Comparison of ENCODE assay signal across 13 mouse cellular contexts in the genomic region with DNA sequence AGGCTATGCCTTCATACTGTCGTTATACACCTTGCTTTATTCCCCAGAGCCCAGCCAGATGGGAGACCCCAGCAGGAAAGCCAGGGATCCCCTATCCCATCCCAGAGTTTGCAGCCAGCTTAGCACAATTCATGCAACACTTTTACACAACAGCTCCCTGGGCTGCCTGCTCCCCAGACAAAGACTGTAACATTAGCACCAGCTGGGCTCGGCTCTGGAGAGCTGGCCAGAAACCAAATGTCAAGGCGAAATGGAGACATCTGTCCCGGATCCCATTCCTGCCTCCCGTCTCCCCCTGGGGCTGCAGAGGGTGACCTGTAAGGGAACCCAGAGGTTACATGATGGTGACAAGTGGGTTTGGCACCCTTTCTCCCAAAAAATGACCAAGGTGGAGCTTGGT. TPM values are rescaled to one million over a fixed set of nuclear protein-coding genes. Genes with fewer than 3 reads are reported as not detected.
A peak's percentile ranks its signal among the peaks of the same experiment; 100 is the strongest.
DNase-seq lines count a peak whose midpoint lies in the region; ATAC-seq and TF ChIP-seq lines count a peak whose summit lies in the region.
"Had no signal": no experiment of that assay in that cellular context is flagged by ENCODE, and none has a peak within 500 bp of the region (broad histone marks: within the 10 kb centered on the region; RNA-seq: fewer than 3 reads in every experiment).

No protein-coding gene starts in this region.

- TF ChIP-seq CTCF in cerebellum, adult 2 months (IDR thresholded peaks at IDR 0.05; ENCODE audit: borderline replicate concordance, insufficient read depth, low read depth, low read length), result no peak

- peak; percentile 55; the same call in 1 of the 2 replicates for ATAC-seq in forebrain, embryonic 14.5 days
- ATAC-seq in forebrain, embryonic 13.5 days, result no peak
- ATAC-seq in embryonic facial prominence, embryonic 14.5 days (ENCODE audit: low read depth), result peak; percentile 34
- no peak for ATAC-seq in limb, embryonic 14.5 days (ENCODE audit: low FRiP score, low read depth)

- WGBS in forebrain, embryonic 14.5 days, result 42% methylated on average over 5 of the region's 5 CpGs
- 52% methylated on average over 5 of the region's 5 CpGs for WGBS in forebrain, embryonic 13.5 days
- 28% methylated on average over 5 of the region's 5 CpGs for WGBS in embryonic facial prominence, embryonic 14.5 days
- WGBS in limb, embryonic 14.5 days, result 33% methylated on average over 5 of the region's 5 CpGs
- WGBS in cerebellum, adult 2 months, result 9% methylated on average over 5 of the region's 5 CpGs

- no peak overlapping the region for H3K27ac ChIP-seq in forebrain, embryonic 14.5 days (ENCODE audit: low read depth, low read length)
- H3K27ac ChIP-seq in forebrain, embryonic 13.5 days, result no peak overlapping the region
- H3K27ac ChIP-seq in embryonic facial prominence, embryonic 14.5 days (replicated peaks; ENCODE audit: low read depth, low read length), result peak overlapping the region; percentile 13; the same call in 1 of the 2 replicates
- H3K27ac ChIP-seq in limb, embryonic 14.5 days (replicated peaks; ENCODE audit: low read depth, low read length), result no peak overlapping the region
- no peak overlapping the region for H3K27ac ChIP-seq in cerebellum, adult 2 months (ENCODE audit: insufficient read depth, low read length)
- H3K27ac ChIP-seq: hindbrain, embryonic 12.5 days; stomach, embryonic 15.5 days had no signal

- DNase-seq in forebrain, embryonic 14.5 days (ENCODE audit: low spot score), result peak; percentile 57
- DNase-seq in left cerebral cortex, adult 11 months (ENCODE audit: low spot score), result peak; percentile 21
- no peak for DNase-seq in left cerebral cortex, postnatal 14 days (ENCODE audit: low spot score in 2 of 2)
- peak; percentile 73 for DNase-seq in embryonic facial prominence, embryonic 14.5 days (ENCODE audit: low spot score)
- peak; percentile 22 for DNase-seq in limb, embryonic 14.5 days (ENCODE audit: low spot score)
- no peak for DNase-seq in cerebellum, adult 2 months
- no peak for DNase-seq in retina, embryonic 14.5 days (ENCODE audit: low spot score)
- DNase-seq: layer of hippocampus, postnatal 36 days had no signal

- H3K9ac ChIP-seq in forebrain, embryonic 14.5 days (ENCODE audit: low read length), result no peak overlapping the region
- no peak overlapping the region for H3K9ac ChIP-seq in forebrain, embryonic 13.5 days
- H3K9ac ChIP-seq in embryonic facial prominence, embryonic 14.5 days (ENCODE audit: low read depth, low read length), result no peak overlapping the region
- no peak overlapping the region for H3K9ac ChIP-seq in limb, embryonic 14.5 days (ENCODE audit: low read depth, low read length, severe bottlenecking)
- H3K9ac ChIP-seq: hindbrain, embryonic 12.5 days; stomach, embryonic 15.5 days had no signal

- H3K4me1 ChIP-seq in forebrain, embryonic 14.5 days (ENCODE audit: control insufficient read depth, insufficient read depth, low read length), result no peaks in the 10 kb centered on the region
- 0 out of 2 replicates have a peak, but pooled peaks cover 4% of the 10 kb centered on the region for H3K4me1 ChIP-seq in forebrain, embryonic 13.5 days
- peaks cover 32% of the 10 kb centered on the region for H3K4me1 ChIP-seq in embryonic facial prominence, embryonic 14.5 days (ENCODE audit: control insufficient read depth, insufficient read depth, low read length)
- H3K4me1 ChIP-seq in limb, embryonic 14.5 days (ENCODE audit: control insufficient read depth, insufficient read depth, low read length), result peaks cover 25% of the 10 kb centered on the region
- H3K4me1 ChIP-seq in cerebellum, adult 2 months (ENCODE audit: control insufficient read depth, insufficient read depth, low read length), result no peaks in the 10 kb centered on the region

- H3K36me3 ChIP-seq in forebrain, embryonic 14.5 days (ENCODE audit: control insufficient read depth, insufficient read depth, low read length), result no peaks in the 10 kb centered on the region
- H3K36me3 ChIP-seq in forebrain, embryonic 13.5 days (ENCODE audit: poor library complexity, severe bottlenecking), result no peaks in the 10 kb centered on the region
- no peaks in the 10 kb centered on the region for H3K36me3 ChIP-seq in embryonic facial prominence, embryonic 14.5 days (ENCODE audit: control insufficient read depth, insufficient read depth, low read length)
- no peaks in the 10 kb centered on the region for H3K36me3 ChIP-seq in limb, embryonic 14.5 days (ENCODE audit: control insufficient read depth, insufficient read depth, low read length)
- H3K36me3 ChIP-seq: hindbrain, embryonic 12.5 days; stomach, embryonic 15.5 days had no signal

- TF ChIP-seq POLR2A in limb, embryonic 14.5 days (IDR thresholded peaks at IDR 0.05; ENCODE audit: borderline replicate concordance, extremely low read depth, insufficient read depth, insufficient read length), result no peak
- TF ChIP-seq POLR2A in cerebellum, adult 2 months (IDR thresholded peaks at IDR 0.05; ENCODE audit: borderline replicate concordance, insufficient read depth, low read length), result no peak

- no peak overlapping the region for H3K4me3 ChIP-seq in forebrain, embryonic 14.5 days (ENCODE audit: low read depth, low read length)
- H3K4me3 ChIP-seq in forebrain, embryonic 13.5 days, result no peak overlapping the region
- no peak overlapping the region for H3K4me3 ChIP-seq in embryonic facial prominence, embryonic 14.5 days (ENCODE audit: low read depth, low read length)
- no peak overlapping the region for H3K4me3 ChIP-seq in limb, embryonic 14.5 days (replicated peaks; ENCODE audit: low read length)
- H3K4me3 ChIP-seq in cerebellum, adult 2 months (replicated peaks; ENCODE audit: insufficient read depth, low read depth, low read length), result no peak overlapping the region
- H3K4me3 ChIP-seq: hindbrain, embryonic 12.5 days; stomach, embryonic 15.5 days had no signal

- no peak overlapping the region for H3K4me2 ChIP-seq in forebrain, embryonic 14.5 days (ENCODE audit: low read length)
- H3K4me2 ChIP-seq in forebrain, embryonic 13.5 days, result no peak overlapping the region
- H3K4me2 ChIP-seq in embryonic facial prominence, embryonic 14.5 days (ENCODE audit: low read depth, low read length), result no peak overlapping the region
- no peak overlapping the region for H3K4me2 ChIP-seq in limb, embryonic 14.5 days (replicated peaks; ENCODE audit: low read depth, low read length, severe bottlenecking)
- H3K4me2 ChIP-seq: hindbrain, embryonic 12.5 days; stomach, embryonic 15.5 days had no signal

- no peaks in the 10 kb centered on the region for H3K27me3 ChIP-seq in forebrain, embryonic 14.5 days (replicated peaks; ENCODE audit: control insufficient read depth, insufficient read depth, low read length)
- no peaks in the 10 kb centered on the region for H3K27me3 ChIP-seq in forebrain, embryonic 13.5 days
- H3K27me3 ChIP-seq in embryonic facial prominence, embryonic 14.5 days (replicated peaks; ENCODE audit: control insufficient read depth, insufficient read depth, low read length), result no peaks in the 10 kb centered on the region
- H3K27me3 ChIP-seq in limb, embryonic 14.5 days (ENCODE audit: control insufficient read depth, insufficient read depth, low read length), result no peaks in the 10 kb centered on the region
- H3K27me3 ChIP-seq in cerebellum, adult 2 months (ENCODE audit: control insufficient read depth, insufficient read depth, low read length), result no peaks in the 10 kb centered on the region
- H3K27me3 ChIP-seq: hindbrain, embryonic 12.5 days; stomach, embryonic 15.5 days had no signal

- intact Hi-C loops in left cerebral cortex, postnatal 14 days (cut with DNase I), result no loop called here

- no peaks in the 10 kb centered on the region for H3K9me3 ChIP-seq in forebrain, embryonic 14.5 days (replicated peaks; ENCODE audit: control insufficient read depth, low read length)
- H3K9me3 ChIP-seq in forebrain, embryonic 13.5 days (replicated peaks), result no peaks in the 10 kb centered on the region
- H3K9me3 ChIP-seq in embryonic facial prominence, embryonic 14.5 days (ENCODE audit: control insufficient read depth, low read length), result no peaks in the 10 kb centered on the region
- no peaks in the 10 kb centered on the region for H3K9me3 ChIP-seq in limb, embryonic 14.5 days (ENCODE audit: control insufficient read depth, low read length)
- H3K9me3 ChIP-seq: hindbrain, embryonic 12.5 days; stomach, embryonic 15.5 days had no signal

RNA-seq across cellular contexts. Expression of gene Smtnl2, which starts 17.8 kb away (rescaled TPM):
- 1.4 and 1.6 TPM in 2 replicates for polyA plus RNA-seq in forebrain, embryonic 14.5 days (2014; fragmentation: Nextera tagmentation; extraction: Ambion mirVana)
- 2.2 and 2.6 TPM in 2 replicates for polyA plus RNA-seq in forebrain, embryonic 13.5 days (2015; fragmentation: Nextera tagmentation; extraction: Ambion mirVana)
- total RNA-seq in left cerebral cortex, postnatal 14 days (2021), result 1 to 10 TPM in 1 of 2 experiments, under 1 TPM in 1; 0.59 to 1.1 TPM
- polyA plus RNA-seq in embryonic facial prominence, embryonic 14.5 days (2014; fragmentation: Nextera tagmentation; extraction: Ambion mirVana), result 24.8 and 26.7 TPM in 2 replicates
- 23.9 and 24.2 TPM in 2 replicates for polyA plus RNA-seq in limb, embryonic 14.5 days (2012; rRNA removed)
- polyA plus RNA-seq in limb, embryonic 14.5 days (2014; fragmentation: Nextera tagmentation; extraction: Ambion mirVana), result 31.9 and 33.2 TPM in 2 replicates
- 1.5 and 1.6 TPM in 2 replicates for polyA plus RNA-seq in cerebellum, adult 2 months (2012; rRNA removed)
- total RNA-seq: neutrophil, adult 5-6 weeks had no signal

RNA-seq across cellular contexts. Expression of gene Tekt1, which starts 31.4 kb away (rescaled TPM):
- 10.4 and 10.5 TPM in 2 replicates for polyA plus RNA-seq in forebrain, embryonic 14.5 days (2014; fragmentation: Nextera tagmentation; extraction: Ambion mirVana)
- 6.4 and 9.1 TPM in 2 replicates for polyA plus RNA-seq in forebrain, embryonic 13.5 days (2015; fragmentation: Nextera tagmentation; extraction: Ambion mirVana)
- 1 to 10 TPM; 1.3 to 1.7 TPM for total RNA-seq in left cerebral cortex, postnatal 14 days (2021)
- 6.2 and 12.5 TPM in 2 replicates for polyA plus RNA-seq in embryonic facial prominence, embryonic 14.5 days (2014; fragmentation: Nextera tagmentation; extraction: Ambion mirVana)
- 0.87 and 1.3 TPM in 2 replicates for polyA plus RNA-seq in limb, embryonic 14.5 days (2012; rRNA removed)
- 1.5 and 2.2 TPM in 2 replicates for polyA plus RNA-seq in limb, embryonic 14.5 days (2014; fragmentation: Nextera tagmentation; extraction: Ambion mirVana)
- polyA plus RNA-seq in cerebellum, adult 2 months (2012; rRNA removed), result 1.1 and 2.3 TPM in 2 replicates
- total RNA-seq: neutrophil, adult 5-6 weeks had no signal

RNA-seq across cellular contexts. Expression of gene Ggt6, which starts 41.7 kb away (rescaled TPM):
- not detected in 2 replicates for polyA plus RNA-seq in forebrain, embryonic 14.5 days (2014; fragmentation: Nextera tagmentation; extraction: Ambion mirVana)
- not detected in 2 replicates for polyA plus RNA-seq in forebrain, embryonic 13.5 days (2015; fragmentation: Nextera tagmentation; extraction: Ambion mirVana)
- not detected for total RNA-seq in left cerebral cortex, postnatal 14 days (2021)
- 1.8 and 2.5 TPM in 2 replicates for polyA plus RNA-seq in embryonic facial prominence, embryonic 14.5 days (2014; fragmentation: Nextera tagmentation; extraction: Ambion mirVana)
- polyA plus RNA-seq in limb, embryonic 14.5 days (2012; rRNA removed), result 4.6 and 4.9 TPM in 2 replicates
- polyA plus RNA-seq in limb, embryonic 14.5 days (2014; fragmentation: Nextera tagmentation; extraction: Ambion mirVana), result 4.8 and 5.9 TPM in 2 replicates
- polyA plus RNA-seq in cerebellum, adult 2 months (2012; rRNA removed), result 0.14 and 0.15 TPM in 2 replicates
- total RNA-seq: layer of hippocampus, postnatal 36 days; neutrophil, adult 5-6 weeks had no signal
- polyA plus RNA-seq: embryonic facial prominence, embryonic 11.5 days had no signal

RNA-seq across cellular contexts. Expression of gene Mybbp1a, which starts 47.5 kb away (rescaled TPM):
- polyA plus RNA-seq in forebrain, embryonic 14.5 days (2014; fragmentation: Nextera tagmentation; extraction: Ambion mirVana), result 80.5 and 82.1 TPM in 2 replicates
- polyA plus RNA-seq in forebrain, embryonic 13.5 days (2015; fragmentation: Nextera tagmentation; extraction: Ambion mirVana), result 111 and 122 TPM in 2 replicates
- total RNA-seq in left cerebral cortex, postnatal 14 days (2021), result 10 to 100 TPM; 45.4 to 50.6 TPM
- polyA plus RNA-seq in embryonic facial prominence, embryonic 14.5 days (2014; fragmentation: Nextera tagmentation; extraction: Ambion mirVana), result 114 and 123 TPM in 2 replicates
- polyA plus RNA-seq in limb, embryonic 14.5 days (2012; rRNA removed), result 103 and 110 TPM in 2 replicates
- polyA plus RNA-seq in limb, embryonic 14.5 days (2014; fragmentation: Nextera tagmentation; extraction: Ambion mirVana), result 123 and 127 TPM in 2 replicates
- polyA plus RNA-seq in cerebellum, adult 2 months (2012; rRNA removed), result 52.5 and 61.3 TPM in 2 replicates

Comparison
In these comparisons a context has a peak if more than half of its experiments do, and no peak if none do; other contexts are left out.
1. ATAC-seq: peak in forebrain, embryonic 14.5 days (single experiment) and embryonic facial prominence, embryonic 14.5 days (single experiment); none in forebrain, embryonic 13.5 days (single experiment) and limb, embryonic 14.5 days (single experiment).
2. DNase-seq: peak in forebrain, embryonic 14.5 days (single experiment), left cerebral cortex, adult 11 months (single experiment), embryonic facial prominence, embryonic 14.5 days (single experiment) and limb, embryonic 14.5 days (single experiment); none in left cerebral cortex, postnatal 14 days (0 of 2), cerebellum, adult 2 months (0 of 2) and retina, embryonic 14.5 days (single experiment).